Mouse (Mus musculus) myocyte (in vitro differentiated cells): ENCODE measurements around the gene Fcrlb.

Experiments used
- CEBPB ChIP-seq: IDR thresholded peaks from 2 replicates; pipeline ENCODE4 v1.6.1; 2011; ENCODE audit warnings: mild to moderate bottlenecking, moderate library complexity; ENCODE audit not compliant: poor library complexity, insufficient read depth, severe bottlenecking
- E2F4 ChIP-seq: IDR thresholded peaks from one replicate; pipeline ENCODE4 v1.6.1; 2011; ENCODE audit warnings: mild to moderate bottlenecking, control low read depth, moderate library complexity; ENCODE audit not compliant: insufficient read depth
- MAX ChIP-seq: IDR thresholded peaks from one replicate; pipeline ENCODE4 v1.6.1; 2011; ENCODE audit warnings: low read depth, mild to moderate bottlenecking, control low read depth
- MYOD1 ChIP-seq, 3 experiments: IDR thresholded peaks; one replicate each; pipeline ENCODE4 v1.6.1; 2011; ENCODE audit warnings: control low read depth in 2 of 3, low read depth in 2 of 3, mild to moderate bottlenecking in 2 of 3, moderate library complexity in 1 of 3; ENCODE audit not compliant: insufficient read length in 2 of 3, control insufficient read depth in 1 of 3
- MYOG ChIP-seq, 3 experiments: IDR thresholded peaks; one replicate each; pipeline ENCODE4 v1.6.1; 2011; ENCODE audit warnings: control low read depth in 2 of 3, low read depth in 2 of 3, mild to moderate bottlenecking in 2 of 3; ENCODE audit not compliant: insufficient read length in 2 of 3, control insufficient read depth in 1 of 3, insufficient read depth in 1 of 3
- POLR2A ChIP-seq: IDR thresholded peaks from one replicate; pipeline ENCODE4 v1.6.1; 2011; ENCODE audit warnings: low read depth, mild to moderate bottlenecking, control low read depth, moderate library complexity; ENCODE audit not compliant: insufficient read length
- POLR2AphosphoS2 ChIP-seq: IDR thresholded peaks from one replicate; pipeline ENCODE4 v1.6.1; 2011; ENCODE audit warnings: low read depth, control low read depth; ENCODE audit not compliant: insufficient read length
- REST ChIP-seq: IDR thresholded peaks from one replicate; pipeline ENCODE4 v1.6.1; 2011; ENCODE audit warnings: mild to moderate bottlenecking, control low read depth, moderate library complexity; ENCODE audit not compliant: insufficient read depth, insufficient read length
- SRF ChIP-seq: IDR thresholded peaks from one replicate; pipeline ENCODE4 v1.6.1; 2011; ENCODE audit warnings: low read depth; ENCODE audit not compliant: control insufficient read depth, insufficient read length
- TCF12 ChIP-seq: IDR thresholded peaks from one replicate; pipeline ENCODE4 v1.6.1; 2011; ENCODE audit warnings: mild to moderate bottlenecking, control low read depth; ENCODE audit not compliant: poor library complexity, insufficient read depth, severe bottlenecking
- TCF3 ChIP-seq: IDR thresholded peaks from one replicate; pipeline ENCODE4 v1.6.1; 2011; ENCODE audit warnings: low read depth, control low read depth; ENCODE audit not compliant: insufficient read length
- USF1 ChIP-seq: IDR thresholded peaks from one replicate; pipeline ENCODE4 v1.6.1; 2011; ENCODE audit warnings: low read depth, mild to moderate bottlenecking, control low read depth, moderate library complexity

- TF ChIP-seq USF1 (no peak), POLR2A (no peak), E2F4 (no peak), CEBPB (no peak), POLR2AphosphoS2 (no peak), MAX (no peak), MYOG (IDR thresholded peaks at IDR 0.05; ENCODE audit: control insufficient read depth in 1 of 3, insufficient read depth in 1 of 3, insufficient read length in 2 of 3, low read depth in 2 of 3) (no peak), MYOD1 (IDR thresholded peaks at IDR 0.05; ENCODE audit: control insufficient read depth in 1 of 3, insufficient read length in 2 of 3, low read depth in 2 of 3) (no peak), TCF3 (no peak), TCF12 (no peak), SRF (no peak), REST (no peak)
Measured at GRCm38 (mm10) chr1:170861671-170862434, 50.9 kb downstream of the Fcrlb start.
